Mouse (Mus musculus): ENCODE measurements around the gene Pitpnc1.

- TF ChIP-seq CTCF (conservative IDR thresholded peaks at IDR 0.05; ENCODE audit: low read length) (no peak), POU5F1 (IDR thresholded peaks at IDR 0.05; ENCODE audit: borderline replicate concordance, low read length) (no peak), NANOG (IDR thresholded peaks at IDR 0.05; ENCODE audit: borderline replicate concordance, low read length) (no peak)
Measured at GRCm38 (mm10) chr11:107416561-107416926, 54.0 kb downstream of the Pitpnc1 start.

All from E14TG2a.4 (cell line).